Mouse (Mus musculus) midbrain, embryonic 11.5 days (tissue): ENCODE results near the gene Prss8. TPM values are rescaled to one million over a fixed set of nuclear protein-coding genes. Genes with fewer than 3 reads are reported as not detected.
A peak's percentile ranks its signal among the peaks of the same experiment; 100 is the strongest.
"Not testable (repeated sequence)": the region's sequence is repeated elsewhere in the genome, so short reads cannot be mapped to it uniquely, and the experiment has no call there.

Experiments used
- ATAC-seq: fragments of 200-750 bp; cut with Nextera tagmentation; 2 replicates; pipeline ENCODE4 v1.8.0; 2017; ENCODE audit warnings: moderate TSS enrichment, moderate library complexity; ENCODE audit not compliant: low FRiP score
- DNase-seq: peaks from one replicate; pipeline ENCODE4 v3.0.0; 2015; ENCODE audit warnings: low spot score; ENCODE audit errors: missing footprints
- H3K27ac ChIP-seq: fragments of 300-500 bp; sonication (generic); 2 replicates; pipeline ENCODE4 v1.5.1; 2014; ENCODE audit warnings: low read depth, low read length
- H3K27me3 ChIP-seq: fragments of 300-500 bp; sonication (generic); 2 replicates; pipeline ENCODE4 v1.6.1; 2014; ENCODE audit warnings: mild to moderate bottlenecking, low read length, moderate library complexity, mixed read lengths; ENCODE audit not compliant: control insufficient read depth, insufficient read depth
- H3K36me3 ChIP-seq: fragments of 300-500 bp; sonication (generic); 2 replicates; pipeline ENCODE4 v1.6.1; 2014; ENCODE audit warnings: mild to moderate bottlenecking, low read length, moderate library complexity, mixed read lengths; ENCODE audit not compliant: control insufficient read depth, insufficient read depth
- H3K4me1 ChIP-seq: fragments of 300-500 bp; sonication (generic); 2 replicates; pipeline ENCODE4 v1.6.1; 2014; ENCODE audit warnings: low read length; ENCODE audit not compliant: control insufficient read depth, insufficient read depth
- H3K4me2 ChIP-seq: fragments of 300-500 bp; sonication (generic); 2 replicates; pipeline ENCODE4 v1.6.1; 2014; ENCODE audit warnings: mild to moderate bottlenecking, moderate library complexity
- H3K4me3 ChIP-seq: fragments of 300-500 bp; sonication (generic); 2 replicates; pipeline ENCODE4 v1.5.1; 2014; ENCODE audit warnings: low read depth, low read length
- H3K9ac ChIP-seq: fragments of 300-500 bp; sonication (generic); 2 replicates; pipeline ENCODE4 v1.6.1; 2014; ENCODE audit warnings: low read length
- H3K9me3 ChIP-seq: fragments of 300-500 bp; sonication (generic); 2 replicates; pipeline ENCODE4 v1.6.1; 2016; ENCODE audit warnings: low read length; ENCODE audit not compliant: control insufficient read depth
- whole genome bisulfite sequencing: fragments of 180-500 bp; shearing (Covaris S2); extraction: QIAGEN DNeasy Blood & Tissue Kit; methylation state at CpG from one replicate; pipeline ENCODE4 v1.1.7; 2014; 5-methylcytosine and 5-hydroxymethylcytosine counted together
- polyA plus RNA-seq: library from polyadenylated mRNA; unstranded; fragments of >200 nt; fragmentation: Nextera tagmentation; extraction: Ambion mirVana; gene quantifications from 2 replicates; pipeline ENCODE4 v1.2.1, GENCODE M21; 2014

Gene Prss8
- polyA plus RNA-seq, 1 experiment from 2014 or later, result 0.78 TPM

GRCm38 (mm10) chr7:127903971-127904796 lies 25.7 kb downstream of the Prss8 start, which contains the start of gene Bckdk:
TSS of gene Bckdk (plus strand) at chr7:127904082.
- DNase-seq (peak; percentile 97), ATAC-seq (peak; percentile 88)
- no peaks in the 10 kb centered on the region for H3K9me3 ChIP-seq
- H3K9ac ChIP-seq, result peak within 1 kb of the TSS; percentile 90
- WGBS, result 9% methylated on average over 38 of the region's 38 CpGs
- H3K4me1 ChIP-seq, result peaks cover 5% of the 10 kb centered on the region
- H3K36me3 ChIP-seq, result peaks cover 12% of the 10 kb centered on the region; the same call in 1 of the 2 replicates
- H3K4me2 ChIP-seq, result peak within 1 kb of the TSS; percentile 86
- peak within 1 kb of the TSS; percentile 52 for H3K27ac ChIP-seq
- H3K4me3 ChIP-seq, result peak within 1 kb of the TSS; percentile 70
- H3K27me3 ChIP-seq, result no peaks in the 10 kb centered on the region

- ATAC-seq, result no peak
- Histone ChIP-seq H3K27me3 (no peaks in the 10 kb centered on the region), H3K4me1 (peaks cover 5% of the 10 kb centered on the region), H3K36me3 (peaks cover 5% of the 10 kb centered on the region; the same call in 1 of the 2 replicates), H3K27ac (no peak overlapping the region), H3K4me3 (no peak overlapping the region), H3K9ac (no peak overlapping the region), H3K9me3 (no peaks in the 10 kb centered on the region), H3K4me2 (no peak overlapping the region)
- no peak for DNase-seq
- WGBS, result 83% methylated on average over 2 of the region's 2 CpGs
Measured at GRCm38 (mm10) chr7:127901772-127902171, 28.1 kb downstream of the Prss8 start.

DNA sequence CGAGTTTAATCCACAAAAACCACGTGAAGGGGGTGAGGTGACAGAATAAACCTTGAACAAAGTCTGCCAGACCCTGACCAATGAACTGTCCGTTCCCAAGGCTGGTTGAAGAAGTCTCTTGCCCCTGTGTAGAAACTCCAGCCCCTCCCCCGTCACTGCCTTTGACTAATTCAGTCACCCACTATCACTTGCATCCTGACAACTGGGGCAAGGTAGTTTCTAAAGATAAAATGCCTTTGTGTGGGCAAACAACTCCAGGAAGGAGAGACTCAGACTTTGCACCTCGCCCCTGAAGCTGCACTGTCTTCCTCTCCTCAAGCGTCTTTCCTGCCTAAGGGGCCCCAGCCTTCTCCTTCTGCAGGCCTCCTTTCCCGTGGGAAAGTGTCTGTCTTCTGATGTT lies 29.9 kb downstream of the Prss8 start:
- no peaks in the 10 kb centered on the region for H3K9me3 ChIP-seq
- H3K27me3 ChIP-seq, result no peaks in the 10 kb centered on the region
- no peak for DNase-seq
- H3K4me2 ChIP-seq, result no peak overlapping the region
- no peak overlapping the region for H3K27ac ChIP-seq
- H3K4me1 ChIP-seq, result peaks cover 8% of the 10 kb centered on the region
- no peaks in the 10 kb centered on the region for H3K36me3 ChIP-seq
- H3K9ac ChIP-seq, result no peak overlapping the region
- WGBS, result 54% methylated on average over 7 of the region's 7 CpGs
- ATAC-seq, result no peak
- H3K4me3 ChIP-seq, result no peak overlapping the region

DNA sequence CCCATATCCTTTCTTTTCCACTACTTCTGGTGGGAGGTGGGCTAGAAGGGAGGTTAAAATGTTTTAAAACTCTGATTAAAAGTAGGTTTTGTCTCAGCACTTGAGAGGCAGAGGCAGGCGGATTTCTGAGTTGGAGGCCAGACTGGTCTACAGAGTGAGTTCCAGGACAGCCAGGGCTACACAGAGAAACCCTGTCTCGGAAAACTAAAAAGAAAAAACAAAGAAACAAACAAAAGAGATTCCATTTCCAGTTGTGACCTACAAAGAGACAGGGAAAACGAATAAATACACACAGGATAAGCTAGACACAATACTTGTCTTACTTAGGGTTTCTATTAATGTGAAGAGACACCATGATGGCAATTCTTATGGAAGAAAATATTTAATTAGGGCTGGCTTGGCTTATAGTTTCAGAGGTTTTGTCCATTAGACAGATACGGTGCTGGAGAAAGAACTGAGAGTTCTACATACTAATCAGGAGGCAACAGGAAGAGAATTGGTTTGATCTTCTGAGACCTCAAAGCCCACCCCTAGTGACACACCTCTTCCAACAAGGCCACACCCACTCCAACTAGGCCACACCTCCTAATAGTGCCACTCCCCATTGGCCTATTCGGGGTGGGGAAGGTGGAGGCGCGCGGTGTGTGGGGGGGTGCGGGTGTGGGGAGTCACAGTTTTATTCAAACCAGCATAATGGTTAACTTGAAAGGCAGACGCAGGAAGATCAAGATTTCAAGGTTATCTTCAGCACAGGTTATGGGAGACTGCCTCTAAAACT lies 31.5 kb downstream of the Prss8 start:
- no peak overlapping the region for H3K4me2 ChIP-seq
- DNase-seq (no peak), ATAC-seq (no peak)
- peaks cover 7% of the 10 kb centered on the region for H3K4me1 ChIP-seq
- no peak overlapping the region for H3K4me3 ChIP-seq
- 40% methylated on average over 10 of the region's 10 CpGs for WGBS
- H3K27me3 ChIP-seq, result no peaks in the 10 kb centered on the region
- H3K36me3 ChIP-seq, result no peaks in the 10 kb centered on the region
- H3K27ac ChIP-seq, result no peak overlapping the region
- H3K9ac ChIP-seq, result no peak overlapping the region
- no peaks in the 10 kb centered on the region for H3K9me3 ChIP-seq

DNA sequence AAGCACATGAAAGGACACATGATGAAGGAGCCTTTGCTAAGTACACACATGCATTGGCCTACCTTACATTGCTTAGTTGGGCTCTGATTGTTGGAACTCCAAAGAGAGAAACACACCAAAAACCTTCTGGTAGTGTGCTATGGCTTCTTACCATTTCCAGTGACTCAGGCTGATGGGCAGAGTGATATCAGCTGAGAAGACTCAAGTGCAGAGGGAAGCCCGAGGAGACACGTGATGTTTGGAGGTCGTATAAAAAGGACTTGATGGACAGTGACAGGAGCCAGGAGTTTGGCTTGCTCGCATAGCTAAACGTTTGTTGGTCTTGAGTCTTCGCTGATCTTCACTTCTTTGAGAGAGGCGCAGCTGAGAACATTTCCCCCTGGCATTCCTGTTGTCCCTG lies 32.4 kb downstream of the Prss8 start:
- no peak overlapping the region for H3K27ac ChIP-seq
- peaks cover 7% of the 10 kb centered on the region for H3K4me1 ChIP-seq
- ATAC-seq, result no peak
- H3K9me3 ChIP-seq, result no peaks in the 10 kb centered on the region
- no peak for DNase-seq
- no peaks in the 10 kb centered on the region for H3K27me3 ChIP-seq
- H3K36me3 ChIP-seq, result no peaks in the 10 kb centered on the region
- no peak overlapping the region for H3K4me2 ChIP-seq
- whole genome bisulfite sequencing, result 95% methylated on average over 7 of the region's 7 CpGs
- H3K4me3 ChIP-seq, result no peak overlapping the region
- H3K9ac ChIP-seq, result no peak overlapping the region

DNA sequence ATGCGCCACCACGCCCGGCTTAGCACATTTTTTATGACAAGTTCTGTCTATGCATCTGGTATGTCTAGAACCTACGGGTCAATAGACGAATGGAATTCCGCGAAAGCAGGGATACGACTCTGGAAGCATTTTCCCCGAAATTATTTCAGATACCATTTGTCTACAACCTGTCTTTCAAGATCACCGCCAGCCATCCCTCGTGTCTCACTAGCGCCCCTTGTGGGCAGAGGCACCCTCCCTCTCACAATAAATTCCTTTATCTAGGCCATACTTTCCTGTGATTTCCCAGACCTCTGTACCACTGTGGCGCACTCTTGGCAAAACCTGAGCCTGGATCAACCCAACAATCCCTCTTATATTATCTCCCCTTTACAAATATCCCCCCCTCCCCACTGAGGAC lies 33.5 kb downstream of the Prss8 start:
- Histone ChIP-seq H3K9ac (no peak overlapping the region), H3K4me3 (no peak overlapping the region), H3K27ac (no peak overlapping the region), H3K9me3 (no peaks in the 10 kb centered on the region), H3K36me3 (no peaks in the 10 kb centered on the region), H3K4me1 (peaks cover 7% of the 10 kb centered on the region), H3K27me3 (no peaks in the 10 kb centered on the region), H3K4me2 (no peak overlapping the region)
- peak; percentile 91 for DNase-seq
- no peak for ATAC-seq
- WGBS, result 60% methylated on average over 13 of the region's 13 CpGs

GRCm38 (mm10) chr7:127895891-127896290 lies 34.0 kb downstream of the Prss8 start:
- H3K27me3 ChIP-seq, H3K9me3 ChIP-seq, DNase-seq, H3K27ac ChIP-seq, ATAC-seq, H3K4me1 ChIP-seq, H3K36me3 ChIP-seq, H3K9ac ChIP-seq: not testable (repeated sequence)
- Histone ChIP-seq H3K4me3 (peak overlapping the region; percentile 57; the same call in 1 of the 2 replicates), H3K4me2 (peak overlapping the region; percentile 85)
- 65% methylated on average over 7 of the region's 7 CpGs for WGBS

- Histone ChIP-seq H3K27me3 (no peaks in the 10 kb centered on the region), H3K4me1 (peaks cover 7% of the 10 kb centered on the region), H3K9ac (peak within 1 kb of the TSS; percentile 63), H3K9me3 (no peaks in the 10 kb centered on the region), H3K4me3 (peak within 1 kb of the TSS; percentile 57), H3K4me2 (peak within 1 kb of the TSS; percentile 85), H3K36me3 (no peaks in the 10 kb centered on the region), H3K27ac (peak within 1 kb of the TSS; percentile 27; the same call in 1 of the 2 replicates)
- ATAC-seq (peak; percentile 98), DNase-seq (peak; percentile 97)
- under 1% methylated on average over 26 of the region's 26 CpGs for WGBS
Measured at GRCm38 (mm10) chr7:127895442-127895841, 34.5 kb downstream of the Prss8 start, which contains the start of the genes Gm21974 and Vkorc1. TSS of gene Gm21974 (minus strand) at chr7:127895454. TSS of gene Vkorc1 (minus strand) at chr7:127895617.
